Mouse (Mus musculus) limb, embryonic 11.5 days (tissue): Measurements from ENCODE around the gene Lima1. TPM values are rescaled to one million over a fixed set of nuclear protein-coding genes. Genes with fewer than 3 reads are reported as not detected.
"Not testable (repeated sequence)": the region's sequence is repeated elsewhere in the genome, so short reads cannot be mapped to it uniquely, and the experiment has no call there.

ENCODE experiments used
- ATAC-seq: fragments of 200-750 bp; cut with Nextera tagmentation; 2 replicates; pipeline ENCODE4 v1.8.0; 2017; ENCODE audit warnings: low read depth; ENCODE audit not compliant: insufficient number of reproducible peaks, low FRiP score, low TSS enrichment
- DNase-seq: peaks from one replicate; pipeline ENCODE4 v3.0.0-alpha.2; 2015; ENCODE audit warnings: low spot score
- H3K27ac ChIP-seq: fragments of 300-500 bp; sonication (generic); replicated peaks from 2 replicates; pipeline ENCODE4 v1.5.1; 2014; ENCODE audit warnings: low read depth, mild to moderate bottlenecking, low read length
- H3K27me3 ChIP-seq: fragments of 300-500 bp; sonication (generic); 2 replicates; pipeline ENCODE4 v1.6.1; 2014; ENCODE audit warnings: mild to moderate bottlenecking, low read length, mixed read lengths; ENCODE audit not compliant: control insufficient read depth, insufficient read depth
- H3K36me3 ChIP-seq: fragments of 300-500 bp; sonication (generic); 2 replicates; pipeline ENCODE4 v1.6.1; 2014; ENCODE audit warnings: mild to moderate bottlenecking, low read length, moderate library complexity, mixed read lengths; ENCODE audit not compliant: control insufficient read depth, insufficient read depth
- H3K4me1 ChIP-seq: fragments of 300-500 bp; sonication (generic); 2 replicates; pipeline ENCODE4 v1.6.1; 2014; ENCODE audit warnings: low read length, mixed read lengths; ENCODE audit not compliant: control insufficient read depth, insufficient read depth
- H3K4me2 ChIP-seq: fragments of 300-500 bp; sonication (generic); 2 replicates; pipeline ENCODE4 v1.6.1; 2014; ENCODE audit warnings: low read depth, mild to moderate bottlenecking, moderate library complexity; ENCODE audit not compliant: severe bottlenecking
- H3K4me3 ChIP-seq: fragments of 300-500 bp; sonication (generic); 2 replicates; pipeline ENCODE4 v1.5.1; 2014; ENCODE audit warnings: low read depth, low read length
- H3K9ac ChIP-seq: fragments of 300-500 bp; sonication (generic); 2 replicates; pipeline ENCODE4 v1.6.1; 2014; ENCODE audit warnings: mild to moderate bottlenecking, low read length
- H3K9me3 ChIP-seq: fragments of 300-500 bp; sonication (generic); 2 replicates; pipeline ENCODE4 v1.6.1; 2016; ENCODE audit warnings: low read length; ENCODE audit not compliant: control insufficient read depth
- WGBS: fragments of 180-500 bp; shearing (Covaris S2); extraction: QIAGEN DNeasy Blood & Tissue Kit; methylation state at CpG from one replicate; pipeline ENCODE4 v1.1.7; 2014; 5-methylcytosine and 5-hydroxymethylcytosine counted together
- polyA plus RNA-seq: library from polyadenylated mRNA; unstranded; fragments of >200 nt; fragmentation: Nextera tagmentation; extraction: Ambion mirVana; gene quantifications from 2 replicates; pipeline ENCODE4 v1.2.1, GENCODE M21; 2014

The Lima1 gene
- polyA plus RNA-seq = 72.9 and 77.3 TPM in 2 replicates

DNA sequence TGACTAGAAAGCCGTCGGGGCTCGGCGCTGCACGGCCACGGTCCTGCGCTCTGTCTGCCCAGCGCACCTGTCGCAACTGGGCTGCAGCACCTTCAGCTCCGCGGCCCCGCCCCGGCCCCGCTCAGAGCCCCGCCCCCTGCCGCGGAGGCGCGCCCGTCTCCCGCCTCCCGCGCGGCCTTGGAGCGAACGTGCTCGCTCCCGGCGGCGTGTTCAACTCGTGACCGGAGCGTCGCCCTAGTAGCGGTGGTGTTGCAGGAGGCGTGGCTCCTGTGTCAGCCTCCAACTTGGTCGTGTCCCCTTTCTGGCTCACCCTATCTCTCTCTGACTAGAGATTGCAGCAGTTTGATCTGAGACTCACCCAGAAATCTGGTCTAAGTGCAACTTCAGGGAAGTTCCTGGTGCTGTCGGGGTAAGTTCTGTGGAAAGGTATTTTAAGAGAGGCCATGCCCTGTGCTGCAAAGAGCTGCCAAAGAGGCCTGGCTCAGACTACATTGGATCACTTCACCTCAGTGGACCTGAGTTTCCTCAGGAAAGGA lies at the start of gene Lima1:
Gene Lima1, minus strand, starts transcription at position 123 of the 536 bp plus-strand sequence.
- Histone ChIP-seq H3K9ac (peak within 1 kb of the TSS; percentile 52; the same call in 1 of the 2 replicates), H3K4me3 (peak within 1 kb of the TSS; percentile 63), H3K4me1 (no peaks in the 10 kb centered on the region), H3K36me3 (no peaks in the 10 kb centered on the region), H3K27me3 (peaks cover 4% of the 10 kb centered on the region; the same call in 1 of the 2 replicates), H3K9me3 (no peaks in the 10 kb centered on the region), H3K4me2 (peak within 1 kb of the TSS; percentile 96), H3K27ac (no peak within 1 kb of the TSS)
- peak; percentile 94 for DNase-seq
- under 1% methylated on average over 37 of the region's 38 CpGs for WGBS
- peak; percentile 93 for ATAC-seq

DNA sequence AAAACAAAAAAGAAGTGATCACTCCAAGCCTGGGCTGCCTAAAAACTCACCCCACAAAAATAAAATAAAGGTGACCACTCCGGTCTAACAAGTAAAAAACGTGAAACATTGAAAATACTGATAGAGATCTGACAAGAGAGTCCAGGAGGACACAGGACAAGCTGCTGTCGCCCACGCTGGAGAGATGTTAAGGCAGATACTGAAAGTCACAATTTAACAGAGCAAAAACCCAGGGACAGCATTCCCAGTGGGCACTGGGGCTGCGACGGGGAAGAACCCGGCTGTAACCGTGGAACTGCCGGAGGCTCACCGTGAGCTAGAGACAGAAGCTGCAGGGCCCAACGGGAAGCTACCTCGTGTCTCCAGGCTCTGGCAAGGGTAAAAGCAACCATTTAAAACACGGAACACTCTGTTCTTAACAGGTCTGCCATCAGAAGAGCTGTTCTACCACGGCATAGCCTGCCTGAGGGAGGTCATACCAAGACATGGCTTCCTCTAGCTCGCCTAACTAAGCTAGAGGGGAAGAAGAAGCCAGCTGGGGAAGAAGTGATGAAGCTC lies 44.4 kb upstream of the Lima1 start:
- Histone ChIP-seq H3K36me3 (no peaks in the 10 kb centered on the region), H3K9ac (no peak overlapping the region), H3K4me1 (no peaks in the 10 kb centered on the region), H3K27me3 (no peaks in the 10 kb centered on the region), H3K4me2 (no peak overlapping the region), H3K27ac (no peak overlapping the region), H3K4me3 (no peak overlapping the region), H3K9me3 (no peaks in the 10 kb centered on the region)
- no peak for DNase-seq
- WGBS = 88% methylated on average over 15 of the region's 15 CpGs
- ATAC-seq = no peak

DNA sequence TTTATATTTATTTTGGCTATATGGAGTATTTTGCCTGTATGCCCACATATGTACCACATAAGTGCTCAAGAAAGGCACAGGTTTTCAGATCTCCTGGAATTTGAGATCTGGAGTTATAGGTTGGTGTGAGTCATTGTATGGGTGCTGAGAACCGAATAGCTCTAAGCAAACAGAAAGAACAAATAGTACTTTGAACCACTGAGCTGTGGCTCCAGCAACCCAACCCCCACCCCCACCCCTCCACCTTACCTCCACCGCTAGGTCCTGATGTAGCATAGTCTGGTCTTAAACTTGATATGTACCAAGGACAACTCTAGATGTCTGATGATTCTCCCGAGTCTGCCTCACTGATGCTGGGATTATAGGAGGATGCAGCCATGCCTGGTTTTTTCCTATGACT lies 42.0 kb upstream of the Lima1 start:
- DNase-seq = no peak
- H3K4me1 ChIP-seq = no peaks in the 10 kb centered on the region
- H3K4me3 ChIP-seq = no peak overlapping the region
- no peaks in the 10 kb centered on the region for H3K9me3 ChIP-seq
- no peak overlapping the region for H3K27ac ChIP-seq
- H3K9ac ChIP-seq = no peak overlapping the region
- no peaks in the 10 kb centered on the region for H3K27me3 ChIP-seq
- WGBS = 84% methylated on average over 3 of the region's 3 CpGs
- H3K4me2 ChIP-seq = no peak overlapping the region
- no peak for ATAC-seq
- no peaks in the 10 kb centered on the region for H3K36me3 ChIP-seq

DNA sequence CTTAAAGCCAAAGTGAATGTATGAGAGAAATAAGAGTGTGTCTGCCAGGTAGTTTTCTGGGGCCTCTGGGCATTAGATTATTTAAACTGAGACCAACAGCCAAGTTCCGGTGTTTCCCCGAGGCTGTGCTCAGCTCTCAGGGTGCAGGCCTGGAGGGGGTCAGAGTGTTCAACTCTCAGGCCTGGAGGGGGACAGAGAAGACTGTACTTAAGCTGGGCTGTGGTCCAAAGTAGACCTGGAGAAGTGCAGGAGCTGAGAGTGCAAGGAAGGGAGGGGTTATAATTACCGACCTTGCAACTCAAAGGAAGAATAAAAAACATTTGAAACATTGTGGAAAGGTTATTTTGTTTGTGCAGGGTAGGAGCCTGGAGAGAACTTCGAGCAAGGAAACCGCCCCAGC lies 39.4 kb upstream of the Lima1 start:
- Histone ChIP-seq H3K4me1 (no peaks in the 10 kb centered on the region), H3K36me3 (no peaks in the 10 kb centered on the region), H3K9ac (no peak overlapping the region), H3K27ac (no peak overlapping the region), H3K9me3 (no peaks in the 10 kb centered on the region), H3K4me3 (no peak overlapping the region), H3K4me2 (no peak overlapping the region), H3K27me3 (no peaks in the 10 kb centered on the region)
- no peak for ATAC-seq
- WGBS = 86% methylated on average over 5 of the region's 5 CpGs
- no peak for DNase-seq

DNA sequence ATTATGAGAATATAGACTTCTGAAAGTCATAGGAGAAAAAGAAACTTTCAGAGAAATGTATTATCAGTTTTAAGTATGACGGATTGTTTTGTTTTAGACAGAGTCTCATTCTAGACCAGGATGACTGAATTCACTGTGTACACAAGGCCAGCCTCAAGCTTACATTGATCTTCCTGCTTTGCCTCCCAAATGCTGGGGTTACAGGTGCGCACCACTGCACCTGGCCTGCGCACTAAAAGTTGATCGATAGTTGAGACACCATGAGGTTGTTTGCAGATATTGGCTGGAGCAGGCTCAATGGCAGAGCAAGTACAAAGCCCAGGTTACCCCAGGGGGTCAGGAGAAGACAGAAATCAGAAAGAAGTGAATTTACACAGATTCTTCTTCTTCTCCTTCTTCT lies 36.5 kb upstream of the Lima1 start:
- Histone ChIP-seq H3K4me1 (no peaks in the 10 kb centered on the region), H3K27me3 (no peaks in the 10 kb centered on the region), H3K4me2 (no peak overlapping the region), H3K36me3 (no peaks in the 10 kb centered on the region), H3K4me3 (no peak overlapping the region), H3K27ac (no peak overlapping the region), H3K9me3 (no peaks in the 10 kb centered on the region), H3K9ac (no peak overlapping the region)
- ATAC-seq = no peak
- 97% methylated on average over 4 of the region's 4 CpGs for WGBS
- DNase-seq = no peak

DNA sequence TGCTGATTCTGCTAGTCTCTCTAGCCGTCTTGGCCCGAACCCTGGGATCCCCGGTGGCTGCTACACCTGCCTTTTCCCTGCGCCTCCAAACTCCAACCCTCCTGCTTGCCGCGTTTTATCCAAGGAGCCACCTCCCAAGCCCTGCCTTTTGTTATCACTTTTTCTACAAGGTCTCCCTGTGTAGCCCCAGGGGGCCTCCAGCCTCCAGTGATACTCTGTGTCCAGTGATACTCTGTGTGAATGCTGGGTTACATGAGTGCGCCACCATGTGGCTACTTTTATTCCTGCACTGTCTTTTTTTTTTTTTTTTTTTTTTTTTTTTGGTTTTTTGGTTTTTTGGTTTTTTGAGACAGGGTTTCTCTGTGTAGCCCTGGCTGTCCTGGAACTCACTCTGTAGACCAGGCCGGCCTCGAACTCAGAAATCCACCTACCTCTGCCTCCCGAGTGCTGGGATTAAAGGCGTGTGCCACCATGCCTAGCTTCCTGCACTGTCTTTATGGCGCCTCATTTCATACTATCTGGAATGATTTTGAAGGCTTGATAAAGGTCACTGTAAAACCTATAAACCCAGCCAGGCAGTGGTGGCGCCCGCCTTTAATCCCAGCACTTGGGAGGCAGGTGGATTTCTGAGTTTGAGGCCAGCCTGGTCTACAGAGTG lies 34.2 kb upstream of the Lima1 start:
- H3K4me2 ChIP-seq, H3K9me3 ChIP-seq, H3K27ac ChIP-seq, H3K4me3 ChIP-seq, ATAC-seq, H3K9ac ChIP-seq, H3K4me1 ChIP-seq, H3K36me3 ChIP-seq, H3K27me3 ChIP-seq: not testable (repeated sequence)
- 42% methylated on average over 14 of the region's 14 CpGs for WGBS
- DNase-seq = peak; percentile 47

DNA sequence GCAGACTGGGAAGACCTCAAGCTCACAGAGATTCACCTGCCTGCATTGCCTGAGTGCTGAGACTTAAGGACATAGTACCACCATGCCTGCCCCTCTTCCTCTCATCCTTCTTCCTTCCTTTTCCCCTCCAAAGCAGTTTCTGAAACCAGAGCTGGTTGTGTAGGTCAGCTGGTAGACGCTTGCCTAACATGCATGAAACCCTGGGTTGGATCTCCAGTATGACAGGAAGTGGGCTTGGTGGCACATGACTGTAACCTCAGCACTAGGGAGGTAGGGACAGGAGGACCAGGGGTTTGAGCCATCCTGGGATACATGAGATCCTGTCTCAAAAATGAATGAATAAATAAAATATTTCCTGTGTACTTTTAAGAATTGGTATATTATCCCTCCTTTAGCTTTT lies 32.3 kb upstream of the Lima1 start:
- Histone ChIP-seq H3K27me3 (no peaks in the 10 kb centered on the region), H3K9ac (no peak overlapping the region), H3K4me3 (no peak overlapping the region), H3K4me2 (no peak overlapping the region), H3K36me3 (no peaks in the 10 kb centered on the region), H3K9me3 (no peaks in the 10 kb centered on the region), H3K4me1 (no peaks in the 10 kb centered on the region), H3K27ac (no peak overlapping the region)
- 68% methylated on average over 1 of the region's 1 CpGs for WGBS
- DNase-seq = no peak
- ATAC-seq = no peak

DNA sequence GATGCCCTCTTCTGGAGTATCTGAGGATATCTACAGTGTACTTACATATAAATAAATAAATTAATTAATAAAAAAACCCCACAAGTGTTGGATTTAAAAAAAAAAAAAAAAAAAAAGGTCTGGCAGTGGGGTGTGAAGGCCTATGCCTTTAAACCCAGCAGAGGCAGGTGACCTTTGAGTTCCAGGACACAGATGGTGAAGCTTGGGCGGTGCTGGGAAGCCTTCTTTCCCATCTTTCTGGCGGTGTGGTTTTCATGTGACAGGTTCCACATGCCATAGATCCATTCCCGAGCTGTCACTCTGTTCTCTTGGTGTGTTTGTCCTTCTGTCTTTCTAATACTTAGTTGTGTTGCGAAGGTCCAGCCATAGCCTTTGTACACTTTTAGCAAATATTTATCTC lies 31.8 kb upstream of the Lima1 start:
- ATAC-seq (no peak), DNase-seq (no peak)
- H3K9me3 ChIP-seq = no peaks in the 10 kb centered on the region
- H3K4me2 ChIP-seq = no peak overlapping the region
- H3K27ac ChIP-seq = no peak overlapping the region
- no peak overlapping the region for H3K4me3 ChIP-seq
- no peaks in the 10 kb centered on the region for H3K36me3 ChIP-seq
- no peaks in the 10 kb centered on the region for H3K4me1 ChIP-seq
- H3K9ac ChIP-seq = no peak overlapping the region
- 78% methylated on average over 4 of the region's 4 CpGs for WGBS
- H3K27me3 ChIP-seq = no peaks in the 10 kb centered on the region
